Mouse (Mus musculus) T-cell, adult 2 months (primary cell): ENCODE measurements around the gene Mitd1.

ENCODE experiments used
- DNase-seq: peaks from one replicate; pipeline ENCODE4 v3.0.0; 2022; ENCODE audit warnings: low spot score

Gene Mitd1

DNA sequence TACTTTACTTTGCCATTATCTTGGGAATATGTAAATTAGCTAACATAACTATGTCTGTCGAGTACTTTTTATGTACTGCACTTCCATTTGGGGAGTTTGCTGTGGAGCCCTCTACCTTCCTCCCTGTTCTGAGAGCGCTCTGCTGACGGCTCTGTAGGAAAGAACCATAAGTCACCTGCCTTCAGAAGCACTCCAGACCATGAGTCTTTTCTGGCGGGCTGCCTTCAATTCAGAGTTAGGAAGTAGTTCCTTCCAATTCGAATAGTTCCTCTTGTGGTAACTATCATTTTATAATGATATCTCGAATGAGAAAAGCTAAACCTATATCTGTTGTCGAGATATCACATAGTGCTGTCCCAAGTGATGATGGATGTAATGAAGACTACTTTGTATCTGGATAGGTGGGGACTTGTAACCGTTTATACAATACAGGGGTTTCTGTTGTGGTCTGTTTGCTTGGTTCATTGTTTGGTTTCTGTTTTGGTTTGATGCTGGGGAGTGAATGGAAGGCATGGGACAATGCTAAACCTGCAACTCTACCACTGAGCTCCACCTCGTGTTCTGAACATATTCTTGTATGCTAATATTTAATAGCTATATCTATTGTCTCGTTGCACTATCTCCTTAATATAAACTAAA, 22.4 kb downstream of the Mitd1 start:
- no peak for DNase-seq

DNA sequence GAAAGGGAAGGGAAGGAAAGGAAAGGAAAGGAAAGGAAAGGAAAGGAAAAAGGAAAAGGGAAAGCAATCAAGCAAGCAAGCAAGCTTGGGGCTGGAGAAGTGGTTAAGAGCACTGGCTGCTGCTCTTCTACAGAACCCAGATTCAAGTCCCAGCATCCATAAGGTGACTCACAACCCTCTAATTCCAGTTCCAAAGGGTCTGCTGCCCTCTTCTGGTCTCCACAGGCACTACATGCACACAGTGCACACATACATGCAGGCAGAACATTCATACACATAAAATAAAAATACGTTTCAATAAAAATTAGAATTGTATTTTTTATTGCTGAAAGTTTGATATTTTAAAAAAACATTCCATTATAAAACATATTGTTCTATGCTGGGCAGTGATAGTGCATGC, 23.2 kb downstream of the Mitd1 start:
- peak; percentile 51 for DNase-seq

DNA sequence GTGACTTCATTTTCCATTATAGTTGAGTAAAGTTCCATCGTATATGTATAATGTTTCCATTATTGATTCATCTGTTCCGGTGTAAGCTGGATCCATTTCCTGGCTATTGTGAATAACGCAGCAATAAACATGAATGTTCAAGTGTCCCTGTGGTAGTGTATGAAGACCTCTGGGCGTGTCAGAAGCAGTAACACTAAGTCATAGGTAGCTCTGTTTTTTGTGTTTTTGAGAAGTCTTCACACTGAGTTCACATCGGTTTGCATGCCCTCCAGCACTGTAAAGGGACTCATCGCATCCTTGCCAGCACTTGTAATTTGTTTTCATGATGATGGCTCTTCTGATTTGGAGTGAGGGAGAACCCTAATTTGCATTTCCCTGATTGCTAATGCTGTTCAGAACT, 23.9 kb downstream of the Mitd1 start, which contains the start of gene Tsga10:
Gene Tsga10, minus strand, starts transcription at position 144 of the 400 bp plus-strand sequence.
- no peak for DNase-seq

DNA sequence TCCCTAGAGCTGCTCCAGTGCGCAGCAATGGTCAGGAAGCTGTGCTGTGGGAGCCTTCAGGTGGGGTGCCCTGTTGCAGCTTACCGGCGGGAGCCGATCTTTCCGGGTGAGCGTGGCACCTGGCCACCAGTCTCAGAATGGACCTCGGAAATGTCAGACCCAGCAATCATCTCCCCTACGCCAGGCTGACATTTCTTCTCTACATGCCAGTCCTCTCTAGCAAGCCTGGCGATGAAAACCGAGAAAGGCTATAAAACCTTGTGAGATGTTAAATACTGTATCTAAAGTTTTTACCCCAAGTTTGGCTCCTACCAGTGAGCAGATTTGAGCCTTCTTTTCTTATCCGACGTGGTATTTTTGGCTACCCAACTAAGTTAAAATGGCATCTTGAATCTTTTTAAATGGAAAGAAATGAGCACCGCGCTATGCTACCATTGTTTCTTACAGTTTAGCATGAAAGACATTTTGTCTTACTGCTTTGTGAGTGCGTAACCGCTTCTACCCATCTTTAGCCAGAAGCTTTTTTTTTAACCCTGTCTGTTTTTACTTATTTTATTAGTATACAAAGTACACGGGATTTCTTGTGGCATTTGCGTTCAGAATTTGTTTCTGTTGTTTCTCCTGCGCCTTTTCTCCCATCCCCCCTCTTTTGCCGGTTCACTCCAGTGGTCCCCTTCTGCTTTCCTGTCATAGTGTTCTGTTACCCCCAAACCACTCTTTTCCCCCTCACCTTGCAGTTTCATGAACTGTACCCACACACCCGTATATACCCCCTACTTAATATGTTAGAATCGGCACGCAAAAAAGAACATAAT, 24.6 kb downstream of the Mitd1 start:
- no peak for DNase-seq

DNA sequence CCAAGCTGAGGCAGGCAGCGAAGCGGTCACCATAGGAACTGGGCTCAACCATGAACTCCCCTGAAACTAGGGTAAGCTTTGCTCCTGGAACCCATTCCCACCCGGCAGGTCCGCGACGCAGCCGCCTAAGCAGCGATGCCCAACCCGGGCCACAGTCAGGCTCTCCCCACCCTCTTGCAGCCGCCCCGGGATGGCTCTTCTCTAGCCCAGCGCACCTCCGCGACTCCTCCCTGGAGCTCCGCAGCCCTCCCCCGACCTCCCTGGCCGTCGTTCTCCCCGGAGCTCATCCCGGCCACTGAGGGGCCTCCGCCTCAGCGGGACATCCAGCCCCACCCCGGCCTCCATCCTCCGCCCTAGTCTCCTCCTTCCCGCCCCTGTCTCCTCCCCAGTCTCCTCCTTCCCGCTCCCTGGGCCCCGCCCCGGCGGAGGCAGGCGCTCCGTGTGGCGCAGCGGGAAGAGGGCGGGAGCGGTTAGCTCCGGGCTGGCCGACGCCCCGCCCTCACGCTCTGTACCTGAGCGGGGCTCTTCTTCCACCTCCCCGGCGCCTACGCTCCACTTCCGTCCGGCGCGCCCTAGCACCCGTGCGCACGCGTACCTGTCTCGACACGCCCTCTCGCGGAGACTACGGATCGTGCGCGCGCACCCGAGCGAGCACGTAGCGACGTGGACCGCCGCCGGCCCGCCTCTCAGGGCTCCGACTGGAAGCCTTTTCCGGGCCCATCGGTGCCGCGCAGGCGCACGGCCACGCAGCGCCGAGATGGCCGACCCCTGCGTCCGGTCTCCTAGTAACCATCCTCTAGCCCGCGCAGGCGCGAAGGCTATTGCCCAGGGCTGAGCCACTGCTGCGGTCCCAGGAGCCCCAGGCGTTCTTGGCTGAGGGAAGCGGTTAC, 25.5 kb downstream of the Mitd1 start:
- DNase-seq = peak; percentile 100

DNA sequence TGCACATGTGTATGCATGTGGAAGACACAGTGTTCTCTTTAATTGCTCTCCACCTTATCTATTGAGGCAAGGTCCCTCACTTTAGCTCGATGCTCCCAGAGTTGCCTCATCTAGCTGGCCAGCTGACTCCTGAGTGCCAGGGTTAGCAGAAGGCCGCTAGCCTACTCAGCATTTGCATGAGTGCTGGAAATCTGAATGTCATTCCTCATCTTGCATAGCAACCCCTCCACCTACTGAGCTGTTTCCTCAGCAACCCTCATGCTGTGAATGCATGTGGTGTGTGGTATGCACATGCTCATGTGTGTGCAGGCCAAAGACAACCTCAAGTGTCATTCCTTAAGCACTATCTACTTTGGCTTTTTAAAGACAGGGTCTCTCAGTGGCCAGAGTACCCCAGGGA, 39.5 kb downstream of the Mitd1 start:
- no peak for DNase-seq

DNA sequence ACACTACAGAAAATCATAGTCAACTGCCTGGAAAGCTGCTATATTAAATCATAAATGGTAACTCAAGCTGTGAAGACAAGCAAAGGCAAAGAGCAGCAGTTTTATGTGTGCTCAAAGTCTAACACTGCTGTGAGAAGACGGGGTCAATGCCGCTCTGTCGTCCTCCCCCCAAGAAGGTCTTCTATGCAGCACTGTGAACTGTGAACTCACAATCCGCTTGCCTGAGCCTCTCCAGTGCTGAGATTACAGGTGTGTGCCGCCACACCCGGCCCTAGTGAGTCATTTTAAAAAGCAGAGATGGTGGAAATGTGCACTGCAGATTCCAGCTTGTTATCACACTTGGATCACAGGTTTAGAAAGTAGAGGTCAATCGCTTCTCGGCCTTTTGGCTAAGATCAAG, 43.3 kb downstream of the Mitd1 start:
- no peak for DNase-seq

DNA sequence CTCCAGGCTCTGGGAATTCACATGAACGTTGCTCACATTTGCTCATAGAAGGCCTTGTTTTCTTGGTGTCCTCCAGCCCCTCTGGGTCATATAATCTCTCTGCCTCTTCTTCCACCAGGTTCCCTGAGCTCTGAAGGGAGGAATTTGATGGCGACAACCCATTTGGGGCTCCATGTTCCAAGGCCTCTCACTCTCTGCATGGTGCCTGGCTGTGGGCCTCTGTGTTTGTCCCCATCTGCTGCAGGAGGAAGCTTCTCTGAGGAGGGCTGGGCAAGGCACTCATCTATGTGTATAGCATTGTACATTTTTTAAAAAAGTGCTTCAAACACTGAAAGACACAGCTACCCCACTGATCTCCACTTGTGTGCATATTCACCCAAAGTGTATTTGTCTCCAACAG, 58.5 kb downstream of the Mitd1 start:
- DNase-seq = no peak
